Mouse (Mus musculus) CH12.LX (cell line): Measurements from ENCODE around the gene Sema3g. TPM values are rescaled to one million over a fixed set of nuclear protein-coding genes. Genes with fewer than 3 reads are reported as not detected.

ENCODE experiments used
- DNase-seq: peaks from one replicate; pipeline ENCODE4 v3.0.0-alpha.2; 2013; ENCODE audit errors: extremely low read depth
- H3K27ac ChIP-seq: 2 replicates; pipeline ENCODE4 v1.5.1; 2012; ENCODE audit warnings: low read depth, mild to moderate bottlenecking, control low read depth, moderate library complexity; ENCODE audit not compliant: insufficient read depth
- H3K27me3 ChIP-seq: replicated peaks from 2 replicates; pipeline ENCODE3; 2012; ENCODE audit warnings: inconsistent platforms
- H3K36me3 ChIP-seq, 2 experiments: replicated peaks in 1 of 2; 2 replicates each; pipeline versions ENCODE3 to v1.6.1; 2012; ENCODE audit warnings: inconsistent platforms in 1 of 2, low read length in 1 of 2, mild to moderate bottlenecking in 1 of 2, mixed read lengths in 1 of 2, moderate library complexity in 1 of 2; ENCODE audit not compliant: control insufficient read depth in 1 of 2, insufficient read depth in 1 of 2
- H3K4me1 ChIP-seq, 2 experiments: 2 replicates each; pipeline ENCODE4 v1.6.1; 2012; ENCODE audit warnings: inconsistent platforms in 1 of 2, moderate library complexity in 1 of 2; ENCODE audit not compliant: insufficient read depth in 2 of 2, control insufficient read depth in 1 of 2
- H3K4me2 ChIP-seq: 2 replicates; pipeline ENCODE4 v1.6.1; 2012; ENCODE audit warnings: low read depth, mild to moderate bottlenecking, control low read depth; ENCODE audit not compliant: poor library complexity, insufficient read depth, severe bottlenecking
- H3K4me3 ChIP-seq, 3 experiments: fragments of 150-350 bp in 1 of 3; sonication (generic) in 1 of 3; replicated peaks in 1 of 3; 2 replicates each; pipeline versions ENCODE3 to v1.5.1; 2011 to 2012; ENCODE audit warnings: low read depth in 2 of 3, low read length in 2 of 3, mild to moderate bottlenecking in 2 of 3, moderate library complexity in 2 of 3, control low read depth in 1 of 3, improper control_type of control experiment in 1 of 3, inconsistent platforms in 1 of 3, mixed read lengths in 1 of 3; ENCODE audit not compliant: poor library complexity in 1 of 3
- H3K79me2 ChIP-seq: replicated peaks from 2 replicates; pipeline ENCODE4 v1.6.1; 2012; ENCODE audit warnings: mild to moderate bottlenecking, moderate library complexity; ENCODE audit not compliant: control insufficient read depth, poor library complexity, insufficient read depth, severe bottlenecking; ENCODE audit errors: extremely low read depth
- H3K9ac ChIP-seq: 2 replicates; pipeline ENCODE4 v1.6.1; 2012; ENCODE audit warnings: low read depth, mild to moderate bottlenecking, control low read depth, moderate library complexity; ENCODE audit not compliant: insufficient read depth
- H3K9me3 ChIP-seq: replicated peaks from 2 replicates; pipeline ENCODE3; 2012; ENCODE audit warnings: low read length, inconsistent platforms, mixed read lengths
- EP300 ChIP-seq: IDR thresholded peaks from 2 replicates; pipeline ENCODE4 v1.6.1; 2011; ENCODE audit warnings: low read length, improper control_type of control experiment
- ETS1 ChIP-seq: conservative IDR thresholded peaks from 2 replicates; pipeline ENCODE4 v1.6.1; 2012; ENCODE audit warnings: low read depth, mild to moderate bottlenecking, inconsistent platforms, low read length, improper control_type of control experiment, moderate library complexity
- GABPA ChIP-seq: IDR thresholded peaks from 2 replicates; pipeline ENCODE4 v1.6.1; 2012; ENCODE audit warnings: low read depth, low read length, improper control_type of control experiment, inconsistent platforms; ENCODE audit not compliant: insufficient replicate concordance
- HCFC1 ChIP-seq: IDR thresholded peaks from 2 replicates; pipeline ENCODE4 v1.6.1; 2012; ENCODE audit warnings: low read depth, mild to moderate bottlenecking, inconsistent platforms, low read length, improper control_type of control experiment
- IRF4 ChIP-seq: IDR thresholded peaks from 2 replicates; pipeline ENCODE4 v1.6.1; 2014; ENCODE audit warnings: low read depth, mild to moderate bottlenecking, inconsistent platforms, low read length, improper control_type of control experiment
- KAT2A ChIP-seq: IDR thresholded peaks from 2 replicates; pipeline ENCODE4 v1.6.1; 2012; ENCODE audit warnings: low read length, improper control_type of control experiment, inconsistent platforms; ENCODE audit not compliant: insufficient replicate concordance
- MAX ChIP-seq: IDR thresholded peaks from 2 replicates; pipeline ENCODE4 v1.6.1; 2011; ENCODE audit warnings: low read length, improper control_type of control experiment
- NELFE ChIP-seq: IDR thresholded peaks from 2 replicates; pipeline ENCODE4 v1.6.1; 2011; ENCODE audit warnings: low read depth, low read length, improper control_type of control experiment
- NRF1 ChIP-seq: IDR thresholded peaks from 2 replicates; pipeline ENCODE4 v1.6.1; 2014; ENCODE audit warnings: low read depth, mild to moderate bottlenecking, inconsistent platforms, low read length, improper control_type of control experiment, moderate library complexity
- POLR2AphosphoS2 ChIP-seq: IDR thresholded peaks from 2 replicates; pipeline ENCODE4 v1.6.1; 2011; ENCODE audit warnings: low read depth, low read length, improper control_type of control experiment
- RAD21 ChIP-seq: IDR thresholded peaks from 2 replicates; pipeline ENCODE4 v1.6.1; 2011; ENCODE audit warnings: low read depth, mild to moderate bottlenecking, low read length, improper control_type of control experiment, moderate library complexity
- RCOR1 ChIP-seq: conservative IDR thresholded peaks from 2 replicates; pipeline ENCODE4 v1.6.1; 2012; ENCODE audit warnings: low read depth, mild to moderate bottlenecking, inconsistent platforms, low read length, improper control_type of control experiment
- SMC3 ChIP-seq: IDR thresholded peaks from 2 replicates; pipeline ENCODE4 v1.6.1; 2011; ENCODE audit warnings: low read depth, low read length, improper control_type of control experiment
- TBP ChIP-seq: conservative IDR thresholded peaks from 2 replicates; pipeline ENCODE4 v1.6.1; 2011; ENCODE audit warnings: low read depth, low read length, improper control_type of control experiment
- TCF12 ChIP-seq: IDR thresholded peaks from 2 replicates; pipeline ENCODE4 v1.6.1; 2014; ENCODE audit warnings: low read depth, mild to moderate bottlenecking, inconsistent platforms, low read length, improper control_type of control experiment
- UBTF ChIP-seq: IDR thresholded peaks from 2 replicates; pipeline ENCODE4 v1.6.1; 2012; ENCODE audit warnings: low read depth, mild to moderate bottlenecking, inconsistent platforms, low read length, improper control_type of control experiment, moderate library complexity
- ZKSCAN1 ChIP-seq: IDR thresholded peaks from 2 replicates; pipeline ENCODE4 v1.6.1; 2012; ENCODE audit warnings: low read depth, inconsistent platforms, low read length, improper control_type of control experiment, borderline replicate concordance
- ZNF384 ChIP-seq: IDR thresholded peaks from 2 replicates; pipeline ENCODE4 v1.6.1; 2012; ENCODE audit warnings: low read depth, low read length, improper control_type of control experiment, inconsistent platforms
- dilution Hi-C: fragments of 300-500 bp; cut with MboI; formaldehyde crosslinking; loops from 2 replicates; pipeline ENCODE4 v1.14.3; 2020; ENCODE audit warnings: low sequenced_read_pairs; ENCODE audit not compliant: extremely low pct_unique_long_range_greater_than_20kb, extremely low pct_ligation_motif_present
- in situ Hi-C: fragments of 300-500 bp; cut with MboI; formaldehyde crosslinking; loops from 3 replicates; pipeline ENCODE4 v1.14.3; 2019; ENCODE audit warnings: low sequenced_read_pairs, low pct_ligation_motif_present, low pct_unique_long_range_greater_than_20kb, mixed read lengths
- polyA plus RNA-seq: library from polyadenylated mRNA; unstranded; fragments of >175 nt; gene quantifications from 2 replicates; pipeline ENCODE4 v1.2.1, GENCODE M21; 2012; ENCODE audit warnings: low read depth; ENCODE audit not compliant: insufficient read length
- total RNA-seq, 2 experiments: library from RNA; depleted of rRNA; stranded (reverse); fragments of 300-350 nt in 1 of 2; fragments of >200 nt in 1 of 2; gene quantifications; 2 replicates each; pipeline ENCODE4 v1.2.3; 2012 to 2014

Gene Sema3g
- total and polyA plus RNA-seq, 3 experiments, result 0.36 to 1.1 (median 0.94) TPM

DNA sequence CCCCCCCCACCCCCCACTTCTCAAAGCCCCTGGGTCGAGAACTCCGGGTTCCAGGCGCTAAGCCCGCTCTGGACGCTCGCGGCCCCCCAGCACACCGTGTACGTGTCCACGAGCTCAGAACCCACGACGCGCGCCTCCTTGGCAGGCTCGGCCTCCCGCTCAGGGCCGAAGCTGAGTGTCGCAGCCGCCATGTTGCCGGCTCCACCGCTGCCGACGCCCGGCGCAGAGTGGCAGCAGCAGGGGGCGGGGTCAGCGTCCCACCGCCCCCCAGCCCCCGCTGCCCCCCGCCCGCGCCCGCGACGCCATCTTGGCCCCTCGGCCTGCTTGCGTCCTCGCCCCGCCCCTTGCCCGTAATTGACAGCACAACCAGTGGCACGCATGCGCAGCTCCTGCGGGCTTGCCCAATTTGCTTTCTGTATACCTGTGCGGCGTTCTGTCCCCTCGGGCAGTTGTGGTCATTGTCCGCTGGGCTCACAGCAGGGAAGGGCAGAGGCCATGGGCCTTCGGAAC lies 11.1 kb upstream of the Sema3g start (continued):
- TF ChIP-seq KAT2A, result no peak
- TF ChIP-seq MAX, result no peak
- TF ChIP-seq RAD21, result no peak
- no peak for TF ChIP-seq ZNF384
- TF ChIP-seq ETS1, result no peak
- TF ChIP-seq TCF12, result peak; percentile 82
- no peak for TF ChIP-seq SMC3
- TF ChIP-seq HCFC1, result no peak; the same call in 1 of the 2 replicates
- TF ChIP-seq POLR2AphosphoS2, result no peak; the same call in 1 of the 2 replicates
- TF ChIP-seq TBP, result no peak
- no peak for TF ChIP-seq ZKSCAN1
- TF ChIP-seq NRF1, result peak; percentile 92
- peak; percentile 81 for TF ChIP-seq NELFE
- TF ChIP-seq EP300, result no peak
- no peak for TF ChIP-seq GABPA
- no peak for TF ChIP-seq IRF4

DNA sequence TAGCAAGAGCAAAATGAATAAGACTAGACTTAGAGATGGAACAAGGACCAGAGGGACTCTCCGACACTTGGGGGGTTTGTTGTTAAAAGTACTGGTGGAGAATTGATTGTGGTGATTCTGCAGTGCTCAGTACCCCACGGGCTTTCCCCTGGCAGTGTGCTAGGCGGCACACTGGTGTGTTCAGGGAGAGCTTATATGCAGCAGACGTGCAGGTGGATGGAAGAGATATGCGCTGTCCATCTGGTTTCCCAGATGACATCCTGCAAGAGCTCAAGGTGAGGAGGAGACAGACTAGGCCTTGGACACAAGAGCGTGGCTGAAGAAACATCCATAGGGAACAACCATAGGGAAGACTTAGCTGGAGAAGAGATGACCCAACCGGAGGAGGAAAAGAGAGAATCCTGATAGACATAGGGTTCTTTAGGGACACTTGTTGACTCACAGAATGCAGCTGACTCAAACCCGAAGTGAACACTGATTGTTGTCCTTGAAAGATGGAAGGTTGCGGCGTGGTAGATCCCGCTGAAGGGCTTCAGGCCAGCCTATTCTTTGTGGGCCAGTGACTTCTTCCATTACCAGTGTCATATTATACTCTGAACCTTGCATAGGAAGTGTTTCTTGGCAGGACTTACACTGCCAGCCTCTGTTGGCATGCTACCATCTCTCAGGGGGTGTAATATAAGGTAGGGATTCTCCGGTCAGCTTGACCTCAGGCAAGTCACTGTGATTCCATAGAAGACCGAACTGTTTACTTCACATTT lies 10.4 kb upstream of the Sema3g start:
- H3K4me2 ChIP-seq, result peak overlapping the region; percentile 57
- H3K4me1 ChIP-seq, result peaks cover 5 to 24% of the 10 kb centered on the region in 2 experiments; a peak in 3 of 4 replicates
- H3K4me3 ChIP-seq, result peak overlapping the region; percentile 61 to 79 (median 63)
- H3K79me2 ChIP-seq, result peaks cover 29% of the 10 kb centered on the region
- no peak for DNase-seq
- no peak overlapping the region for H3K27ac ChIP-seq
- H3K36me3 ChIP-seq, result peaks cover 16 to 26% of the 10 kb centered on the region in 2 experiments
- in situ Hi-C loops, result no loop called here
- H3K27me3 ChIP-seq, result peaks cover 12% of the 10 kb centered on the region
- dilution Hi-C loops, result no loop called here
- no peaks in the 10 kb centered on the region for H3K9me3 ChIP-seq
- peak overlapping the region; percentile 29; the same call in 1 of the 2 replicates for H3K9ac ChIP-seq
- TF ChIP-seq RCOR1, result no peak
- no peak for TF ChIP-seq UBTF
- TF ChIP-seq MAX, result no peak
